Comparison of ENCODE assay signal across 8 mouse cellular contexts in the genomic region with DNA sequence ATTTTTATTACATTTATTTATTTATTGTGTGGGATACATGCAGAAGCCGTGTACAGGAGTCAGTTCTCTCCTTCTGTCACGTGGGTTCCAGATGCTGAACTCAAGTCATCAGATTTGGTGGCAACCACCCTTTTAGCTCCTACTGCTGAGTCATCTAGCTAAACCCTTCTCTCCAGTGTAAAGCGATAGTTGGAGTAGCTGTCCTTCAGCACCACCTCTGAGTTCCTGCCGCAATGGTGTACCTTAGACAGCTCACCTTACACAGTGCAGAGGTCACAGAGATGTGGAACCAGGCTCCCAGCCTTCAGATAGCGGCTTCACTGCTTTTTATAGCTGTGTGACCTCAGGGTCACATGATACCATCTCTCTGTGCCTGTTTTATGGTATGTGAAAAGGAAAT.
DNase-seq lines count a peak whose midpoint lies in the region; ATAC-seq lines count a peak whose summit lies in the region.

No protein-coding gene starts in this region.

- peaks cover 23% of the 10 kb centered on the region for H3K4me1 ChIP-seq in neural tube, embryonic 15.5 days
- H3K4me1 ChIP-seq in kidney, embryonic 16.5 days (ENCODE audit: insufficient read depth, low read length), result no peaks in the 10 kb centered on the region
- H3K4me1 ChIP-seq in stomach, embryonic 15.5 days, result 0 out of 2 replicates have a peak, but pooled peaks cover 4% of the 10 kb centered on the region

- no peak for ATAC-seq in neural tube, embryonic 15.5 days (ENCODE audit: low FRiP score)
- peak; percentile 57; the same call in 1 of the 2 replicates for ATAC-seq in kidney, embryonic 16.5 days (ENCODE audit: low FRiP score, low TSS enrichment)
- 0 out of 2 replicates have a peak, but pooled peaks have one; percentile 15 for ATAC-seq in stomach, embryonic 15.5 days (ENCODE audit: insufficient read depth, low FRiP score, low read depth)
- ATAC-seq in cerebellum, adult (ENCODE audit: insufficient number of reproducible peaks, low FRiP score, low TSS enrichment), result no peak
- ATAC-seq in erythroid progenitor cell, adult 5-6 weeks (replicated peaks; ENCODE audit: low FRiP score, poor library complexity, severe bottlenecking), result no peak

- peak; percentile 35 for DNase-seq in neural tube, embryonic 10.5 days (ENCODE audit: extremely low spot score, low spot score)
- peak; percentile 48 for DNase-seq in brain, adult 2 months (ENCODE audit: low read depth, low spot score)
- DNase-seq in ovary, postnatal 10 days (ENCODE audit: low spot score), result no peak

- H3K4me3 ChIP-seq in neural tube, embryonic 15.5 days (replicated peaks), result no peak overlapping the region
- no peak overlapping the region for H3K4me3 ChIP-seq in kidney, embryonic 16.5 days (ENCODE audit: low read length)
- H3K4me3 ChIP-seq in stomach, embryonic 15.5 days (replicated peaks), result no peak overlapping the region

- WGBS in neural tube, embryonic 15.5 days, result 18% methylated on average over 5 of the region's 5 CpGs
- 8% methylated on average over 5 of the region's 5 CpGs for WGBS in kidney, embryonic 16.5 days
- WGBS in stomach, embryonic 15.5 days, result 9% methylated on average over 5 of the region's 5 CpGs

- H3K4me2 ChIP-seq in neural tube, embryonic 15.5 days, result no peak overlapping the region
- no peak overlapping the region for H3K4me2 ChIP-seq in kidney, embryonic 16.5 days (replicated peaks; ENCODE audit: low read depth, low read length)
- no peak overlapping the region for H3K4me2 ChIP-seq in stomach, embryonic 15.5 days

- H3K9me3 ChIP-seq in neural tube, embryonic 15.5 days (replicated peaks), result no peaks in the 10 kb centered on the region
- no peaks in the 10 kb centered on the region for H3K9me3 ChIP-seq in kidney, embryonic 16.5 days (ENCODE audit: low read length)
- H3K9me3 ChIP-seq in stomach, embryonic 15.5 days, result no peaks in the 10 kb centered on the region

- H3K9ac ChIP-seq in neural tube, embryonic 15.5 days (replicated peaks), result no peak overlapping the region
- no peak overlapping the region for H3K9ac ChIP-seq in kidney, embryonic 16.5 days (replicated peaks; ENCODE audit: low read length)
- no peak overlapping the region for H3K9ac ChIP-seq in stomach, embryonic 15.5 days

- H3K27ac ChIP-seq in neural tube, embryonic 15.5 days (replicated peaks), result no peak overlapping the region
- no peak overlapping the region for H3K27ac ChIP-seq in kidney, embryonic 16.5 days (ENCODE audit: low read length)
- H3K27ac ChIP-seq in stomach, embryonic 15.5 days, result no peak overlapping the region

- H3K36me3 ChIP-seq in neural tube, embryonic 15.5 days, result no peaks in the 10 kb centered on the region
- H3K36me3 ChIP-seq in kidney, embryonic 16.5 days (ENCODE audit: insufficient read depth, low read length), result no peaks in the 10 kb centered on the region
- H3K36me3 ChIP-seq in stomach, embryonic 15.5 days, result no peaks in the 10 kb centered on the region

- no peaks in the 10 kb centered on the region for H3K27me3 ChIP-seq in neural tube, embryonic 15.5 days (replicated peaks)
- no peaks in the 10 kb centered on the region for H3K27me3 ChIP-seq in kidney, embryonic 16.5 days (ENCODE audit: insufficient read depth, low read length)
- H3K27me3 ChIP-seq in stomach, embryonic 15.5 days (replicated peaks), result no peaks in the 10 kb centered on the region

Comparison
In these comparisons a context has a peak if more than half of its experiments do, and no peak if none do; other contexts are left out.
1. ATAC-seq: peak in kidney, embryonic 16.5 days (single experiment) and stomach, embryonic 15.5 days (single experiment); none in neural tube, embryonic 15.5 days (single experiment), cerebellum, adult (single experiment) and erythroid progenitor cell, adult 5-6 weeks (single experiment).